8 mouse cellular contexts compared by ENCODE assay signal in genomic region chr1:63110536-63111285, GRCm38 (mm10). TPM values are rescaled to one million over a fixed set of nuclear protein-coding genes. Genes with fewer than 3 reads are reported as not detected.
DNase-seq lines count a peak whose midpoint lies in the region; ATAC-seq and TF ChIP-seq lines count a peak whose summit lies in the region.

No protein-coding gene starts in this region.

- TF ChIP-seq CTCF in embryonic fibroblast, embryonic 13.5 days (IDR thresholded peaks at IDR 0.05; ENCODE audit: borderline replicate concordance, insufficient read depth, low read length), result 0 out of 2 replicates have a peak, but pooled peaks have one; percentile 14
- TF ChIP-seq CTCF in small intestine, adult 2 months (IDR thresholded peaks at IDR 0.05; ENCODE audit: extremely low read depth, insufficient read length, insufficient replicate concordance, low read depth, low read length), result peak; percentile 56; the same call in 1 of the 2 replicates

- H3K36me3 ChIP-seq in limb, embryonic 13.5 days, result peaks cover 8% of the 10 kb centered on the region
- H3K36me3 ChIP-seq in small intestine, adult 2 months (ENCODE audit: control insufficient read depth, insufficient read depth, low read length), result 0 out of 2 replicates have a peak, but pooled peaks cover 4% of the 10 kb centered on the region

- H3K4me3 ChIP-seq in embryonic fibroblast, embryonic 13.5 days (ENCODE audit: insufficient read depth, low read length), result no peak overlapping the region
- H3K4me3 ChIP-seq in limb, embryonic 13.5 days, result no peak overlapping the region
- H3K4me3 ChIP-seq in small intestine, adult 2 months (ENCODE audit: low read depth, low read length), result no peak overlapping the region

- H3K27ac ChIP-seq in embryonic fibroblast, embryonic 13.5 days (ENCODE audit: insufficient read depth, low read length), result no peak overlapping the region
- H3K27ac ChIP-seq in limb, embryonic 13.5 days, result peak overlapping the region; percentile 22; the same call in 1 of the 2 replicates
- no peak overlapping the region for H3K27ac ChIP-seq in small intestine, adult 2 months (ENCODE audit: insufficient read depth, low read depth, low read length)

- no peaks in the 10 kb centered on the region for H3K27me3 ChIP-seq in limb, embryonic 13.5 days
- H3K27me3 ChIP-seq in small intestine, adult 2 months (ENCODE audit: control insufficient read depth, insufficient read depth, low read length), result no peaks in the 10 kb centered on the region

- H3K4me1 ChIP-seq in embryonic fibroblast, embryonic 13.5 days (ENCODE audit: control insufficient read depth, insufficient read depth, low read length), result no peaks in the 10 kb centered on the region
- peaks cover 34% of the 10 kb centered on the region for H3K4me1 ChIP-seq in limb, embryonic 13.5 days
- H3K4me1 ChIP-seq in small intestine, adult 2 months (ENCODE audit: control insufficient read depth, insufficient read depth, insufficient read length, low read length), result peaks cover 4% of the 10 kb centered on the region; the same call in 1 of the 2 replicates

- no peak overlapping the region for H3K4me2 ChIP-seq in limb, embryonic 13.5 days (replicated peaks)

- peak; percentile 26 for DNase-seq in cerebellum, adult 11 months
- peak; percentile 30 for DNase-seq in right cerebral cortex, postnatal 4 days
- no peak for DNase-seq in right cerebral cortex, postnatal 36 days (ENCODE audit: low spot score in 2 of 2)
- no peak for DNase-seq in layer of hippocampus, adult 9-11 months

- no peak for TF ChIP-seq POLR2A in embryonic fibroblast, embryonic 13.5 days (IDR thresholded peaks at IDR 0.05; ENCODE audit: low read depth, low read length)
- no peak for TF ChIP-seq POLR2A in small intestine, adult 2 months (IDR thresholded peaks at IDR 0.05; ENCODE audit: low read depth, low read length)

- no peak overlapping the region for H3K9ac ChIP-seq in limb, embryonic 13.5 days

- WGBS in limb, embryonic 13.5 days, result 37% methylated on average over 7 of the region's 7 CpGs
- 54% methylated on average over 7 of the region's 7 CpGs for WGBS in small intestine, adult 2 months

- H3K9me3 ChIP-seq in limb, embryonic 13.5 days, result no peaks in the 10 kb centered on the region

- no peak for ATAC-seq in cerebellum, adult (ENCODE audit: insufficient number of reproducible peaks, low FRiP score, low TSS enrichment)
- no peak for ATAC-seq in limb, embryonic 13.5 days (ENCODE audit: low FRiP score, low read depth)

RNA-seq across cellular contexts. Expression of gene Ino80d, which starts 3.8 kb away (rescaled TPM):
- polyA plus RNA-seq in embryonic fibroblast, embryonic 13.5 days (2011; ENCODE audit: insufficient read length, low read depth, missing spikeins), result 17.4 and 19.7 TPM in 2 replicates
- 9.7 and 10.3 TPM in 2 replicates for polyA plus RNA-seq in limb, embryonic 13.5 days (2015; fragmentation: Nextera tagmentation; extraction: Ambion mirVana)
- 6.0 and 11.5 TPM in 2 replicates for polyA plus RNA-seq in small intestine, adult 2 months (2012; rRNA removed)

Comparison
In these comparisons a context has a peak if more than half of its experiments do, and no peak if none do; other contexts are left out.
1. DNase-seq: peak in cerebellum, adult 11 months (single experiment) and right cerebral cortex, postnatal 4 days (single experiment); none in right cerebral cortex, postnatal 36 days (0 of 2) and layer of hippocampus, adult 9-11 months (single experiment).